Mouse (Mus musculus): Measurements from ENCODE around the gene BC030867. TPM values are rescaled to one million over a fixed set of nuclear protein-coding genes. Genes with fewer than 3 reads are reported as not detected.

Gene BC030867
- total and polyA plus RNA-seq, 3 experiments, result 20.0 to 51.7 (median 36.2) TPM

GRCm38 (mm10) chr11:102217396-102217795 is 31.3 kb upstream of the BC030867 start:
- TF ChIP-seq ZNF384 (IDR thresholded peaks at IDR 0.05; ENCODE audit: low read depth, low read length), result no peak
- no peak for TF ChIP-seq JUND (IDR thresholded peaks at IDR 0.05; ENCODE audit: low read depth, low read length)
- Histone ChIP-seq H3K27me3 (ENCODE audit: control insufficient read depth in 1 of 2, insufficient read depth in 2 of 2, low read length in 2 of 2) (no peaks in the 10 kb centered on the region), H3K4me1 (ENCODE audit: control insufficient read depth in 1 of 2, insufficient read depth in 2 of 2, low read length in 2 of 2) (peaks cover 20 to 49% of the 10 kb centered on the region in 2 experiments), H3K79me2 (ENCODE audit: control insufficient read depth, insufficient read depth, low read length, poor library complexity) (no peaks in the 10 kb centered on the region), H3K9me3 (replicated peaks; ENCODE audit: insufficient read depth, low read length) (no peaks in the 10 kb centered on the region), H3K4me3 (ENCODE audit: control insufficient read depth in 1 of 2, insufficient read depth in 1 of 2, low read depth in 2 of 2, low read length in 2 of 2) (no peak overlapping the region), H3K27ac (ENCODE audit: control insufficient read depth, low read depth, low read length) (no peak overlapping the region), H3K36me3 (ENCODE audit: control insufficient read depth in 1 of 2, insufficient read depth in 2 of 2, low read length in 2 of 2) (peaks cover 0 to 31% of the 10 kb centered on the region in 2 experiments; a peak in 2 of 4 replicates), H3K9ac (ENCODE audit: control insufficient read depth, low read depth, low read length, poor library complexity, severe bottlenecking) (no peak overlapping the region)
- DNase-seq (ENCODE audit: low read depth, low spot score), result no peak

GRCm38 (mm10) chr11:102217876-102218430 is 30.7 kb upstream of the BC030867 start:
- Histone ChIP-seq H3K9ac (ENCODE audit: control insufficient read depth, low read depth, low read length, poor library complexity, severe bottlenecking) (no peak overlapping the region), H3K36me3 (ENCODE audit: control insufficient read depth in 1 of 2, insufficient read depth in 2 of 2, low read length in 2 of 2) (peaks cover 0 to 34% of the 10 kb centered on the region in 2 experiments; a peak in 2 of 4 replicates), H3K79me2 (ENCODE audit: control insufficient read depth, insufficient read depth, low read length, poor library complexity) (no peaks in the 10 kb centered on the region), H3K4me1 (ENCODE audit: control insufficient read depth in 1 of 2, insufficient read depth in 2 of 2, low read length in 2 of 2) (peaks cover 20 to 55% of the 10 kb centered on the region in 2 experiments), H3K27ac (ENCODE audit: control insufficient read depth, low read depth, low read length) (no peak overlapping the region), H3K4me3 (ENCODE audit: control insufficient read depth in 1 of 2, insufficient read depth in 1 of 2, low read depth in 2 of 2, low read length in 2 of 2) (no peak overlapping the region), H3K9me3 (replicated peaks; ENCODE audit: insufficient read depth, low read length) (no peaks in the 10 kb centered on the region), H3K27me3 (ENCODE audit: control insufficient read depth in 1 of 2, insufficient read depth in 2 of 2, low read length in 2 of 2) (no peaks in the 10 kb centered on the region)
- DNase-seq (ENCODE audit: low read depth, low spot score), result no peak
- no peak for TF ChIP-seq ZC3H11A (IDR thresholded peaks at IDR 0.05; ENCODE audit: low read depth, low read length)
- TF ChIP-seq EP300 (IDR thresholded peaks at IDR 0.05; ENCODE audit: low read depth in 1 of 2, low read length in 2 of 2), result no peak
- no peak for TF ChIP-seq GABPA (IDR thresholded peaks at IDR 0.05; ENCODE audit: low read depth, low read length)
- TF ChIP-seq HCFC1 (IDR thresholded peaks at IDR 0.05; ENCODE audit: low read depth, low read length), result no peak
- no peak for TF ChIP-seq KAT2A (conservative IDR thresholded peaks at IDR 0.05; ENCODE audit: low read depth, low read length)
- no peak for TF ChIP-seq RCOR1 (IDR thresholded peaks at IDR 0.05; ENCODE audit: low read depth, low read length)
- TF ChIP-seq MAFK (IDR thresholded peaks at IDR 0.05; ENCODE audit: borderline replicate concordance, low read depth, low read length), result no peak
- TF ChIP-seq MYB (IDR thresholded peaks at IDR 0.05; ENCODE audit: low read depth, low read length), result no peak
- no peak for TF ChIP-seq SIN3A (IDR thresholded peaks at IDR 0.05; ENCODE audit: low read length)
- no peak for TF ChIP-seq NRF1 (IDR thresholded peaks at IDR 0.05; ENCODE audit: insufficient read depth, low read depth, low read length, poor library complexity, severe bottlenecking)
- TF ChIP-seq TCF12 (IDR thresholded peaks at IDR 0.05; ENCODE audit: low read depth, low read length), result no peak
- no peak for TF ChIP-seq CHD1 (IDR thresholded peaks at IDR 0.05; ENCODE audit: low read depth, low read length)
- no peak for TF ChIP-seq MAZ (IDR thresholded peaks at IDR 0.05; ENCODE audit: low read depth, low read length)
